Mouse (Mus musculus): ENCODE measurements around the gene Fkbp10. TPM values are rescaled to one million over a fixed set of nuclear protein-coding genes. Genes with fewer than 3 reads are reported as not detected.

The Fkbp10 gene
- total and polyA plus RNA-seq, 3 experiments: 0.55 TPM; not detected in 2

- Histone ChIP-seq H3K27me3 (ENCODE audit: insufficient read depth, low read length) (0 out of 2 replicates have a peak, but pooled peaks cover 3% of the 10 kb centered on the region), H3K36me3 (replicated peaks) (peaks cover 16% of the 10 kb centered on the region), H3K4me3 (ENCODE audit: low read depth, low read length) (no peak overlapping the region), H3K4me1 (ENCODE audit: insufficient read depth, low read depth, low read length) (peaks cover 18% of the 10 kb centered on the region), H3K9me3 (replicated peaks) (no peaks in the 10 kb centered on the region)
- TF ChIP-seq POLR2AphosphoS5 (IDR thresholded peaks at IDR 0.05; ENCODE audit: insufficient replicate concordance, low read depth, low read length): no peak
- ATAC-seq (ENCODE audit: extremely low read depth, insufficient number of reproducible peaks, low FRiP score, poor library complexity, severe bottlenecking) (no peak), DNase-seq (ENCODE audit: low spot score) (no peak)
These were observed 27.1 kb downstream of the Fkbp10 start for GRCm38 (mm10) chr11:100442625-100443024.

- peaks cover 57% of the 10 kb centered on the region for H3K36me3 ChIP-seq (replicated peaks)
- H3K27me3 ChIP-seq (ENCODE audit: insufficient read depth, low read length): no peaks in the 10 kb centered on the region
- no peak overlapping the region for H3K4me3 ChIP-seq (ENCODE audit: low read depth, low read length)
- H3K9me3 ChIP-seq (replicated peaks): no peaks in the 10 kb centered on the region
- ATAC-seq (ENCODE audit: extremely low read depth, insufficient number of reproducible peaks, low FRiP score, poor library complexity, severe bottlenecking): no peak
- DNase-seq (ENCODE audit: low spot score): no peak
- no peak for TF ChIP-seq TAL1 (conservative IDR thresholded peaks at IDR 0.05; ENCODE audit: low read depth, low read length)
- TF ChIP-seq CTCF (IDR thresholded peaks at IDR 0.05; ENCODE audit: low read depth, low read length): no peak
- no peak for TF ChIP-seq POLR2AphosphoS5 (IDR thresholded peaks at IDR 0.05; ENCODE audit: insufficient replicate concordance, low read depth, low read length)
- TF ChIP-seq GATA1 (IDR thresholded peaks at IDR 0.05; ENCODE audit: borderline replicate concordance, low read length): no peak
- TF ChIP-seq GATA2 (IDR thresholded peaks at IDR 0.05; ENCODE audit: borderline replicate concordance, low read depth, low read length): no peak
- peaks cover 4% of the 10 kb centered on the region; the same call in 1 of the 2 replicates for H3K4me1 ChIP-seq (ENCODE audit: insufficient read depth, low read depth, low read length)
These were observed 41.8 kb downstream of the Fkbp10 start for GRCm38 (mm10) chr11:100457247-100457646.

- ATAC-seq (ENCODE audit: extremely low read depth, insufficient number of reproducible peaks, low FRiP score, poor library complexity, severe bottlenecking) (no peak), DNase-seq (ENCODE audit: low spot score) (no peak)
- Histone ChIP-seq H3K36me3 (replicated peaks) (peaks cover 62% of the 10 kb centered on the region), H3K9me3 (replicated peaks) (no peaks in the 10 kb centered on the region), H3K4me3 (ENCODE audit: low read depth, low read length) (no peak overlapping the region), H3K4me1 (ENCODE audit: insufficient read depth, low read depth, low read length) (peaks cover 5% of the 10 kb centered on the region), H3K27me3 (ENCODE audit: insufficient read depth, low read length) (no peaks in the 10 kb centered on the region)
- TF ChIP-seq GATA2 (IDR thresholded peaks at IDR 0.05; ENCODE audit: borderline replicate concordance, low read depth, low read length) (no peak), GATA1 (IDR thresholded peaks at IDR 0.05; ENCODE audit: borderline replicate concordance, low read length) (no peak), CTCF (IDR thresholded peaks at IDR 0.05; ENCODE audit: low read depth, low read length) (no peak)
These were observed 42.2 kb downstream of the Fkbp10 start for GRCm38 (mm10) chr11:100457711-100458110.

- Histone ChIP-seq H3K36me3 (replicated peaks) (peaks cover 66% of the 10 kb centered on the region), H3K9me3 (replicated peaks) (no peaks in the 10 kb centered on the region), H3K4me1 (ENCODE audit: insufficient read depth, low read depth, low read length) (peaks cover 43% of the 10 kb centered on the region), H3K27me3 (ENCODE audit: insufficient read depth, low read length) (no peaks in the 10 kb centered on the region), H3K4me3 (ENCODE audit: low read depth, low read length) (no peak overlapping the region)
- TF ChIP-seq POLR2AphosphoS5 (IDR thresholded peaks at IDR 0.05; ENCODE audit: insufficient replicate concordance, low read depth, low read length) (no peak), TAL1 (conservative IDR thresholded peaks at IDR 0.05; ENCODE audit: low read depth, low read length) (no peak), CTCF (IDR thresholded peaks at IDR 0.05; ENCODE audit: low read depth, low read length) (no peak), GATA2 (IDR thresholded peaks at IDR 0.05; ENCODE audit: borderline replicate concordance, low read depth, low read length) (no peak), GATA1 (IDR thresholded peaks at IDR 0.05; ENCODE audit: borderline replicate concordance, low read length) (no peak)
- DNase-seq (ENCODE audit: low spot score) (no peak), ATAC-seq (ENCODE audit: extremely low read depth, insufficient number of reproducible peaks, low FRiP score, poor library complexity, severe bottlenecking) (no peak)
These were observed 47.2 kb downstream of the Fkbp10 start for GRCm38 (mm10) chr11:100462699-100463098.

- TF ChIP-seq CTCF (IDR thresholded peaks at IDR 0.05; ENCODE audit: low read depth, low read length) (no peak), TAL1 (conservative IDR thresholded peaks at IDR 0.05; ENCODE audit: low read depth, low read length) (peak; percentile 71)
- DNase-seq (ENCODE audit: low spot score) (peak; percentile 52), ATAC-seq (ENCODE audit: extremely low read depth, insufficient number of reproducible peaks, low FRiP score, poor library complexity, severe bottlenecking) (peak; percentile 94)
- Histone ChIP-seq H3K27me3 (ENCODE audit: insufficient read depth, low read length) (no peaks in the 10 kb centered on the region), H3K36me3 (replicated peaks) (peaks cover 66% of the 10 kb centered on the region), H3K4me1 (ENCODE audit: insufficient read depth, low read depth, low read length) (peaks cover 65% of the 10 kb centered on the region), H3K9me3 (replicated peaks) (no peaks in the 10 kb centered on the region), H3K4me3 (ENCODE audit: low read depth, low read length) (no peak overlapping the region; the same call in 1 of the 2 replicates)
These were observed 49.8 kb downstream of the Fkbp10 start for GRCm38 (mm10) chr11:100465229-100465792.

- DNase-seq (ENCODE audit: low spot score) (no peak), ATAC-seq (ENCODE audit: extremely low read depth, insufficient number of reproducible peaks, low FRiP score, poor library complexity, severe bottlenecking) (no peak)
- Histone ChIP-seq H3K36me3 (replicated peaks) (peaks cover 65% of the 10 kb centered on the region), H3K27me3 (ENCODE audit: insufficient read depth, low read length) (no peaks in the 10 kb centered on the region), H3K9me3 (replicated peaks) (no peaks in the 10 kb centered on the region), H3K4me1 (ENCODE audit: insufficient read depth, low read depth, low read length) (peaks cover 66% of the 10 kb centered on the region), H3K4me3 (ENCODE audit: low read depth, low read length) (no peak overlapping the region)
- TF ChIP-seq POLR2AphosphoS5 (IDR thresholded peaks at IDR 0.05; ENCODE audit: insufficient replicate concordance, low read depth, low read length): no peak
- TF ChIP-seq CTCF (IDR thresholded peaks at IDR 0.05; ENCODE audit: low read depth, low read length): no peak
- TF ChIP-seq TAL1 (conservative IDR thresholded peaks at IDR 0.05; ENCODE audit: low read depth, low read length): no peak
- TF ChIP-seq GATA1 (IDR thresholded peaks at IDR 0.05; ENCODE audit: borderline replicate concordance, low read length): no peak
- TF ChIP-seq GATA2 (IDR thresholded peaks at IDR 0.05; ENCODE audit: borderline replicate concordance, low read depth, low read length): no peak
These were observed 50.3 kb downstream of the Fkbp10 start for GRCm38 (mm10) chr11:100465833-100466232.
